Mouse (Mus musculus): ENCODE measurements around the gene Tigd3. TPM values are rescaled to one million over a fixed set of nuclear protein-coding genes. Genes with fewer than 3 reads are reported as not detected.

Tigd3 gene
- polyA plus RNA-seq, 1 experiment from 2014 or later: 7.5 TPM

DNA sequence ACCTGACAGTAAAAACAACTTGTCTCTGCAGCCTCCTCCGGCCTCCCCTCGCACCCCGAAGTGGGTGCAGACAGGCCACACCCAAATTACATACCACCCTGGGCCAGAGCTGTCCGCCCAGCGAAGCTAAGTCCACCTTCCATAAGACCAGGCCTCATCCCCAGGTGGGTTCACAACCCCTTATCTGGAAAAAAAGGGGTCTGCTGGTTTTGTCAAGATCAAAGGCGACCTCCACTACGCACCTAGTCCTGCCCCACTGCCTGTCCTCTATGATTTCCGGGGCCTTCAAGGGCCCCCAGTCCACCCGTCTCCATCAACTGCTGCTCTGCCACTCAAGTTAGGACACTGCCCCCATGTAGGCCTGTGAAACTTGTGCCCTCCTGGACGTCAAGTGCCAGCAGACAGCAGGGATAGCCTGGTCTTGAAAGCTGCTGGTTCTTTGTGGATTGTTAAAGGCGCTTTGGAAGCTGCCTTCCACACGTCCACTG is 49.1 kb downstream of the Tigd3 start:
- no peaks in the 10 kb centered on the region for H3K9me3 ChIP-seq (ENCODE audit: control insufficient read depth, low read length)
- DNase-seq (ENCODE audit: low spot score) (no peak), ATAC-seq (ENCODE audit: low FRiP score) (no peak)
- peaks cover 37% of the 10 kb centered on the region for H3K4me1 ChIP-seq (replicated peaks; ENCODE audit: control insufficient read depth, insufficient read depth, low read length)
- peak overlapping the region; percentile 62 for H3K4me2 ChIP-seq (replicated peaks; ENCODE audit: low read depth, low read length)
- no peaks in the 10 kb centered on the region for H3K36me3 ChIP-seq (ENCODE audit: control insufficient read depth, insufficient read depth, low read length)
- H3K27me3 ChIP-seq (ENCODE audit: control insufficient read depth, insufficient read depth, low read length): no peaks in the 10 kb centered on the region
- H3K9ac ChIP-seq (ENCODE audit: low read depth, low read length): no peak overlapping the region; the same call in 1 of the 2 replicates
- no peak overlapping the region for H3K4me3 ChIP-seq (ENCODE audit: low read depth, low read length)
- 76% methylated on average over 12 of the region's 12 CpGs for WGBS
- H3K27ac ChIP-seq (ENCODE audit: low read depth, low read length): peak overlapping the region; percentile 96; the same call in 1 of the 2 replicates

DNA sequence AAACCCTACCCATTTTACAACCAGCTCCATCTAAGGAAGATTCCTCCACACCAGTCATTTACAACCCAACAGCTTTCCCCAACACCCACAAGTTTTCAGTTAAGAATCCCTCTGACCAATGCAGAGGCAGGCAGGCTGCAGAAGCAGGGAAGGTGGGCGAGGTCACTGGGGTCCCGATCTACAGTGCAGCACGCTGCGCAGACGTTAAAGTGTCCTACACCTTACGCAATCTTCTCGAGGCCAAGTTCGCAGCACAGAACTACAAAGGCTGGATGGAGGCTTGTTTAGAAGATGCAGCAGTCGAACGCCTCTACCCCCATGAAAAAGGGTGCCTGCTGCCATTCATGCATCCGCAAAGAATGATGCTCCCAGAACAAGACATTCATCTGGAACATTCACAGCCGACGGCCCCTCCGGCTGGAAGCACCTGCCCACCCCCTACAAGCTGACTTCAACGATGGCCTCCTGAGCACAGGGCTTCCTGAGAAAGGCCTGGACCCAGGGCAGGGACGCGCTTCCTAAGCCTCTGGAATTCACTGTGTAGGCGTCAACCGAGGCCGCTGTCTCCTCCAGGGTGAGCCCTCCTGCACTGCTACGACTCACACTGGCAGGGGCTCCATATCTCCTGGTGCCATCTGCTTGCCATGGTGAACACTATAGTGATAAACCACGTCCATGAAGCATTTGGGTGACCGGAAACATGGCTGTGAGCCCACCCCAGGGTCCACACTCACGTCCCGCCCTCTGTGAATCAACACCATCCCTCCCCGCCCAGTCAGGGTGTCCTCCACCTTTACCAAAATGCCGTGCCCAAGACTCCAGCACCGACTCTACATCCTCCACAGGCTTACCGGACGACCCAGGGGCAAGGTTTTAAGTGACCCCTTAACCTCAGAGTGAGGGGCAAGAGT is 49.9 kb downstream of the Tigd3 start:
- H3K4me2 ChIP-seq (replicated peaks; ENCODE audit: low read depth, low read length): peak overlapping the region; percentile 15; the same call in 1 of the 2 replicates
- H3K4me3 ChIP-seq (ENCODE audit: low read depth, low read length): no peak overlapping the region
- no peaks in the 10 kb centered on the region for H3K9me3 ChIP-seq (ENCODE audit: control insufficient read depth, low read length)
- WGBS: 80% methylated on average over 30 of the region's 30 CpGs
- ATAC-seq (ENCODE audit: low FRiP score) (no peak), DNase-seq (ENCODE audit: low spot score) (no peak)
- H3K36me3 ChIP-seq (ENCODE audit: control insufficient read depth, insufficient read depth, low read length): no peaks in the 10 kb centered on the region
- H3K27ac ChIP-seq (ENCODE audit: low read depth, low read length): 0 out of 2 replicates have a peak overlapping the region, but pooled peaks have one; percentile 21
- H3K27me3 ChIP-seq (ENCODE audit: control insufficient read depth, insufficient read depth, low read length): no peaks in the 10 kb centered on the region
- H3K4me1 ChIP-seq (replicated peaks; ENCODE audit: control insufficient read depth, insufficient read depth, low read length): peaks cover 34% of the 10 kb centered on the region
- H3K9ac ChIP-seq (ENCODE audit: low read depth, low read length): no peak overlapping the region; the same call in 1 of the 2 replicates

DNA sequence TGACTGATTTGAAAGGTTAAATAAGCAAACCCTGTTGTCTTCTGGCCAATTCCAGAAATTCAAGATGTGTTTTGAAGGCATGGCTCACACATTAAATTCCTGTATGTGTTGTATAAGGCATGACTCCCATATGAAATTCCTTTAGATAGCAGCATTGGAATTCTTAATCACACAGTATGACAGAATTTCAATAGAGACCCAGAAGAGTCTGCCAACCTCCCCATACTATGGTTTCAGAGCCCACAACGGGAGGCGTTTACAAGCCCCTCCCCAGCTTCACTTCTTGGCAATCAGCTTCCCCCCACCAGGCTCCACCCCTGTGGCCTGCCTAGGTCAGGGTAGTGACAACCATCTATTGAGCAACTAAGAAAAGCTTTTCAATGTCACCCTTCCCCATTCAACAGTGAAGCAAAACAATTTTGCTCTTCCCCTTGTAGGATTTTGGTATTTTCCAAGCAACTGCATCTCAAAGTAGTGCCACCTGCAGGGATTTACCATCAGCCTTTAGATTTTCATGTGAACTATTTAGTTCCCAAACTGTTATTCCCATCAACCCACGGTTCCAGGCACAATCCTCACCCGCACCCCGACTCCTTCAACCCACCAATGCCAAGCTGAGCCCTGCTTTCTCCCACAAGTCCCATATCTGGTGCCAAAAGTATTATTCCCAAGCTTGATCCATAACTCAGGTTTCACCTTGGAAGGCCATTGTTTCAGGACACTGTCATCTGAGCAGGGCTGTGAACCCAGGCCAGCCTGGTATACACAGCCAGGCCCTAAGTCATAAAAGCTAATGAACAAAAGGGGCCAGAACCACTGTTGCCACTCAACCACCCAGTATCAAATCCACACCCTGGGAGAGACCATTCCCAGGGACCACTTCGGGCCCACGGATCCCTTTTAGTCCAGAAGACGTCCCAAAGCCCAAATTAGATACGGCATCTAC is 50.9 kb downstream of the Tigd3 start:
- peak overlapping the region; percentile 12 for H3K4me2 ChIP-seq (replicated peaks; ENCODE audit: low read depth, low read length)
- H3K4me3 ChIP-seq (ENCODE audit: low read depth, low read length): no peak overlapping the region
- peak; percentile 41 for DNase-seq (ENCODE audit: low spot score)
- H3K27me3 ChIP-seq (ENCODE audit: control insufficient read depth, insufficient read depth, low read length): no peaks in the 10 kb centered on the region
- no peaks in the 10 kb centered on the region for H3K9me3 ChIP-seq (ENCODE audit: control insufficient read depth, low read length)
- no peaks in the 10 kb centered on the region for H3K36me3 ChIP-seq (ENCODE audit: control insufficient read depth, insufficient read depth, low read length)
- no peak for ATAC-seq (ENCODE audit: low FRiP score)
- peaks cover 28% of the 10 kb centered on the region for H3K4me1 ChIP-seq (replicated peaks; ENCODE audit: control insufficient read depth, insufficient read depth, low read length)
- 64% methylated on average over 9 of the region's 9 CpGs for WGBS
- H3K27ac ChIP-seq (ENCODE audit: low read depth, low read length): peak overlapping the region; percentile 24; the same call in 1 of the 2 replicates
- no peak overlapping the region for H3K9ac ChIP-seq (ENCODE audit: low read depth, low read length)

DNA sequence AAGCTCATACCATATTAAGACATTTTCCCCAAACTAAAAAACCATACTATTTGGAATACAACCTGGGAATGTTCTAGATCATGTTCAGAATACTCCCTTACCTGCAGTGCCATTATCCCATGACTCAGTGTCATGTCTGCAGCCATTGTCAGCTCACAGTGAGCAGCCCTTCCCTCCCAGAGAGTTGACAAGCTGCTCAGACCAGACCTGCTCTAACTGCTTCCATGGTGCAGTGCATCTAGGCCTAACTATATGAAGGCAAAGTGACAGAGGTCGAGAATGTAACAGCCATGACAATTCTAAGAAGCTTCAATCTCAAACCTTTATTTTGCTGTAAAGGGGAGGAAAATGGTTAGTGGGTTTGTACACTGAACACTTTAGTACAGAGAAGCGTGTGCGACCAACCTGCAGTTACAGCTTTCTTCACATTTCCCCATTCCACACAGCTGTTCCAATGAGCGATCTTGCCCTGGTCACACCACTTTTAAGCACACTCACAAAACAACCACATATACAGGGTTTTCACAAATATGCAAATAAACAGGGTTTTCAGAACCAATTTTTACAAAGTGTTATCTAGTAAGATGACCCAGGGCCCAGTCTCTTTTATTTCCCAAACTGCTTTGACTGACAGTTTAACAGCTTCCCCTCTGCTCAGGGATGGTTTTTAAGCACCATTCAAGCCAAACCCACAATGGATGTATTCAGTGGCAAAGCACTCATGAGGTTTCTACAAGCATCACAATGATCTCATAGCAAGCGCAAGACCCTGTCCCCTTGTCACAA is 51.8 kb downstream of the Tigd3 start:
- Histone ChIP-seq H3K4me3 (ENCODE audit: low read depth, low read length) (no peak overlapping the region), H3K36me3 (ENCODE audit: control insufficient read depth, insufficient read depth, low read length) (no peaks in the 10 kb centered on the region), H3K4me1 (replicated peaks; ENCODE audit: control insufficient read depth, insufficient read depth, low read length) (peaks cover 19% of the 10 kb centered on the region), H3K9me3 (ENCODE audit: control insufficient read depth, low read length) (no peaks in the 10 kb centered on the region), H3K27me3 (ENCODE audit: control insufficient read depth, insufficient read depth, low read length) (no peaks in the 10 kb centered on the region), H3K27ac (ENCODE audit: low read depth, low read length) (peak overlapping the region; percentile 24; the same call in 1 of the 2 replicates), H3K4me2 (replicated peaks; ENCODE audit: low read depth, low read length) (no peak overlapping the region), H3K9ac (ENCODE audit: low read depth, low read length) (no peak overlapping the region)
- 43% methylated on average over 5 of the region's 5 CpGs for WGBS
- ATAC-seq (ENCODE audit: low FRiP score) (no peak), DNase-seq (ENCODE audit: low spot score) (peak; percentile 32)

DNA sequence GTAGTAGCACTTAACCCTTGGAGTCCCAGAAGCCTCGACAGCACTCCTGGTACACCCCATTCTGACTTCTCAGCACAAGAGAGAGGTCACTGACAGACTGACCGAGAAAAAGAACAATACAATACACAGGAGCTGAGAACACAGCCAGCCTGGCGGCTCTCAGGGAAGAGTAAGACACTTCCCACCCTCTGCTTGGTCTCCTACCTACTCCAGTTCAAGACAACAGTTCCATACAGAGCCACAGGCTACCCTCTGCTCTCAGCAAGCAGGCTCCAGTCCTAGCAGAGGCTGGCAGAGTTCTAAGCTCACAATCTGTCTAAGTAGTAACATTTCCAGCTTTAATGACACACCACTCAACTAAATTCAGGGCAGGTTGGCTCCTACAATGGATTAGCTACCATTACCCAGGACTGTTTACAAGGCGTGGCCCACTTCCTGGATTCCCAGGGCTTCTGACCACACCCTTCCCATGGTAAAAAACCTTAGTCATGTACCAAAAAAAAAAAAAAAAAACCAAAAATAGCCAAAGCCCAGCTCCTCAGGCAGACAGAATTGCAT is 52.5 kb downstream of the Tigd3 start:
- Histone ChIP-seq H3K9me3 (ENCODE audit: control insufficient read depth, low read length) (no peaks in the 10 kb centered on the region), H3K36me3 (ENCODE audit: control insufficient read depth, insufficient read depth, low read length) (no peaks in the 10 kb centered on the region), H3K4me1 (replicated peaks; ENCODE audit: control insufficient read depth, insufficient read depth, low read length) (peaks cover 15% of the 10 kb centered on the region), H3K9ac (ENCODE audit: low read depth, low read length) (no peak overlapping the region), H3K4me3 (ENCODE audit: low read depth, low read length) (no peak overlapping the region), H3K27me3 (ENCODE audit: control insufficient read depth, insufficient read depth, low read length) (no peaks in the 10 kb centered on the region), H3K4me2 (replicated peaks; ENCODE audit: low read depth, low read length) (no peak overlapping the region), H3K27ac (ENCODE audit: low read depth, low read length) (no peak overlapping the region)
- no peak for DNase-seq (ENCODE audit: low spot score)
- WGBS: 45% methylated on average over 4 of the region's 4 CpGs
- no peak for ATAC-seq (ENCODE audit: low FRiP score)

Other genes starting within 250 kb of the Tigd3 start
- 7.8 and 8.2 TPM in 2 replicates for gene Sipa1, start 230.4 kb downstream of the Tigd3 start, polyA plus RNA-seq (2014; fragmentation: Nextera tagmentation; extraction: Ambion mirVana)
- gene Map3k11, start 205.4 kb downstream of the Tigd3 start, polyA plus RNA-seq (2014; fragmentation: Nextera tagmentation; extraction: Ambion mirVana): 13.4 and 14.7 TPM in 2 replicates
- 22.9 and 23.1 TPM in 2 replicates for gene Pcnx3, start 205.2 kb downstream of the Tigd3 start, polyA plus RNA-seq (2014; fragmentation: Nextera tagmentation; extraction: Ambion mirVana)
- gene Kcnk7, start 189.8 kb downstream of the Tigd3 start, polyA plus RNA-seq (2014; fragmentation: Nextera tagmentation; extraction: Ambion mirVana): 0.19 TPM in 1 of 2 replicates, not detected in the other
- gene Ehbp1l1, start 167.8 kb downstream of the Tigd3 start, polyA plus RNA-seq (2014; fragmentation: Nextera tagmentation; extraction: Ambion mirVana): 4.4 and 6.2 TPM in 2 replicates
- 165 and 174 TPM in 2 replicates for gene Fam89b, start 164.5 kb downstream of the Tigd3 start, polyA plus RNA-seq (2014; fragmentation: Nextera tagmentation; extraction: Ambion mirVana)
- 3.5 and 3.8 TPM in 2 replicates for gene Ltbp3, start 153.2 kb downstream of the Tigd3 start, polyA plus RNA-seq (2014; fragmentation: Nextera tagmentation; extraction: Ambion mirVana)
- gene Scyl1, start 122.7 kb downstream of the Tigd3 start, polyA plus RNA-seq (2014; fragmentation: Nextera tagmentation; extraction: Ambion mirVana): 47.2 and 55.7 TPM in 2 replicates
- 14.9 and 15.8 TPM in 2 replicates for gene Frmd8, start 18.9 kb downstream of the Tigd3 start, polyA plus RNA-seq (2014; fragmentation: Nextera tagmentation; extraction: Ambion mirVana)
- 1.0 and 1.1 TPM in 2 replicates for gene Slc25a45, start 16.3 kb downstream of the Tigd3 start, polyA plus RNA-seq (2014; fragmentation: Nextera tagmentation; extraction: Ambion mirVana)
- gene Dpf2, start 18.9 kb upstream of the Tigd3 start, polyA plus RNA-seq (2014; fragmentation: Nextera tagmentation; extraction: Ambion mirVana): 154 and 171 TPM in 2 replicates
- 3.4 TPM in 2 replicates for gene Cdc42ep2, start 30.7 kb upstream of the Tigd3 start, polyA plus RNA-seq (2014; fragmentation: Nextera tagmentation; extraction: Ambion mirVana)
- 67.7 and 68.3 TPM in 2 replicates for gene Pola2, start 70.1 kb upstream of the Tigd3 start, polyA plus RNA-seq (2014; fragmentation: Nextera tagmentation; extraction: Ambion mirVana)
- not detected in 2 replicates for gene Slc22a20, start 92.0 kb upstream of the Tigd3 start, polyA plus RNA-seq (2014; fragmentation: Nextera tagmentation; extraction: Ambion mirVana)
- 3.8 and 4.2 TPM in 2 replicates for gene Capn1, start 121.7 kb upstream of the Tigd3 start, polyA plus RNA-seq (2014; fragmentation: Nextera tagmentation; extraction: Ambion mirVana)
- gene Syvn1, start 152.4 kb upstream of the Tigd3 start, polyA plus RNA-seq (2014; fragmentation: Nextera tagmentation; extraction: Ambion mirVana): 23.9 and 27.1 TPM in 2 replicates
- 81.7 and 86.6 TPM in 2 replicates for gene Mrpl49, start 163.6 kb upstream of the Tigd3 start, polyA plus RNA-seq (2014; fragmentation: Nextera tagmentation; extraction: Ambion mirVana)
- 749 and 751 TPM in 2 replicates for gene Fau, start 163.7 kb upstream of the Tigd3 start, polyA plus RNA-seq (2014; fragmentation: Nextera tagmentation; extraction: Ambion mirVana)
- gene Znhit2, start 167.0 kb upstream of the Tigd3 start, polyA plus RNA-seq (2014; fragmentation: Nextera tagmentation; extraction: Ambion mirVana): 39.7 and 41.1 TPM in 2 replicates
- gene Tm7sf2, start 174.2 kb upstream of the Tigd3 start, polyA plus RNA-seq (2014; fragmentation: Nextera tagmentation; extraction: Ambion mirVana): 36.0 and 38.1 TPM in 2 replicates
- 47.4 and 49.7 TPM in 2 replicates for gene Vps51, start 183.1 kb upstream of the Tigd3 start, polyA plus RNA-seq (2014; fragmentation: Nextera tagmentation; extraction: Ambion mirVana)
- gene Tmem262, start 185.9 kb upstream of the Tigd3 start, polyA plus RNA-seq (2014; fragmentation: Nextera tagmentation; extraction: Ambion mirVana): not detected in 2 replicates
- 1.4 and 1.7 TPM in 2 replicates for gene Gm28374, start 188.1 kb upstream of the Tigd3 start, polyA plus RNA-seq (2014; fragmentation: Nextera tagmentation; extraction: Ambion mirVana)
- 70.1 and 77.8 TPM in 2 replicates for gene Zfpl1, start 190.8 kb upstream of the Tigd3 start, polyA plus RNA-seq (2014; fragmentation: Nextera tagmentation; extraction: Ambion mirVana)
- 45.8 and 51.5 TPM in 2 replicates for gene Cdca5, start 190.8 kb upstream of the Tigd3 start, polyA plus RNA-seq (2014; fragmentation: Nextera tagmentation; extraction: Ambion mirVana)
- gene AC131692.1, start 200.3 kb upstream of the Tigd3 start, polyA plus RNA-seq (2014; fragmentation: Nextera tagmentation; extraction: Ambion mirVana): 0.49 and 0.62 TPM in 2 replicates
- 0.38 and 0.59 TPM in 2 replicates for gene Naaladl1, start 211.6 kb upstream of the Tigd3 start, polyA plus RNA-seq (2014; fragmentation: Nextera tagmentation; extraction: Ambion mirVana)
- gene Sac3d1, start 224.5 kb upstream of the Tigd3 start, polyA plus RNA-seq (2014; fragmentation: Nextera tagmentation; extraction: Ambion mirVana): 62.6 and 62.9 TPM in 2 replicates
- gene Snx15, start 234.2 kb upstream of the Tigd3 start, polyA plus RNA-seq (2014; fragmentation: Nextera tagmentation; extraction: Ambion mirVana): 26.9 and 32.4 TPM in 2 replicates
- gene Batf2, start 246.8 kb upstream of the Tigd3 start, polyA plus RNA-seq (2014; fragmentation: Nextera tagmentation; extraction: Ambion mirVana): 0.32 TPM in 1 of 2 replicates, not detected in the other
- gene Arl2, start 247.4 kb upstream of the Tigd3 start, polyA plus RNA-seq (2014; fragmentation: Nextera tagmentation; extraction: Ambion mirVana): 80.0 and 82.4 TPM in 2 replicates

Measured in hindbrain, embryonic 11.5 days (tissue).